Mouse (Mus musculus) heart, postnatal 0 days (tissue): ENCODE measurements around the gene Sh3rf1. TPM values are rescaled to one million over a fixed set of nuclear protein-coding genes. Genes with fewer than 3 reads are reported as not detected.
A peak's percentile ranks its signal among the peaks of the same experiment; 100 is the strongest.

ENCODE experiments used
- ATAC-seq: fragments of 200-750 bp; cut with Nextera tagmentation; 2 replicates; pipeline ENCODE4 v1.8.0; 2017; ENCODE audit warnings: low read depth, moderate number of reproducible peaks, moderate library complexity; ENCODE audit not compliant: insufficient read depth
- DNase-seq: peaks from one replicate; pipeline ENCODE4 v3.0.0-alpha.2; 2016; ENCODE audit warnings: low spot score
- H3K27ac ChIP-seq: fragments of 300-500 bp; sonication (generic); 2 replicates; pipeline ENCODE4 v1.5.1; 2014; ENCODE audit warnings: low read depth, mild to moderate bottlenecking
- H3K27me3 ChIP-seq: fragments of 300-500 bp; sonication (generic); 2 replicates; pipeline ENCODE4 v1.6.1; 2014; ENCODE audit warnings: low read length, mixed read lengths; ENCODE audit not compliant: control insufficient read depth, insufficient read depth
- H3K36me3 ChIP-seq: fragments of 300-500 bp; sonication (generic); replicated peaks from 2 replicates; pipeline ENCODE4 v1.6.1; 2014; ENCODE audit warnings: low read length, mixed read lengths; ENCODE audit not compliant: control insufficient read depth, insufficient read depth
- H3K4me1 ChIP-seq: fragments of 300-500 bp; sonication (generic); 2 replicates; pipeline ENCODE4 v1.6.1; 2014; ENCODE audit warnings: antibody characterized with exemption; ENCODE audit not compliant: control insufficient read depth, insufficient read depth
- H3K4me2 ChIP-seq: fragments of 300-500 bp; sonication (generic); 2 replicates; pipeline ENCODE4 v1.6.1; 2014; ENCODE audit warnings: low read depth, mild to moderate bottlenecking, low read length, moderate library complexity
- H3K4me3 ChIP-seq: fragments of 300-500 bp; sonication (generic); 2 replicates; pipeline ENCODE4 v1.5.1; 2014; ENCODE audit warnings: low read depth, low read length
- H3K9ac ChIP-seq: fragments of 300-500 bp; sonication (generic); replicated peaks from 2 replicates; pipeline ENCODE4 v1.6.1; 2014; ENCODE audit warnings: low read depth, low read length, mixed read lengths
- H3K9me3 ChIP-seq: fragments of 300-500 bp; sonication (generic); replicated peaks from 2 replicates; pipeline ENCODE4 v1.6.1; 2016; ENCODE audit warnings: low read length; ENCODE audit not compliant: control insufficient read depth
- CTCF ChIP-seq: IDR thresholded peaks from 2 replicates; pipeline ENCODE4 v1.5.1; 2016; ENCODE audit warnings: antibody characterized with exemption, control low read depth, low read depth
- EP300 ChIP-seq: IDR thresholded peaks from 2 replicates; pipeline ENCODE4 v1.6.1; 2016; ENCODE audit warnings: antibody characterized with exemption, low read depth
- WGBS: fragments of 180-500 bp; shearing (Covaris S2); extraction: QIAGEN DNeasy Blood & Tissue Kit; methylation state at CpG from one replicate; pipeline ENCODE4 v1.1.7; 2014; 5-methylcytosine and 5-hydroxymethylcytosine counted together
- polyA plus RNA-seq: library from polyadenylated mRNA; unstranded; fragments of >200 nt; fragmentation: Nextera tagmentation; extraction: Ambion mirVana; gene quantifications from 2 replicates; pipeline ENCODE4 v1.2.1, GENCODE M21; 2015
- total RNA-seq: library from RNA; depleted of rRNA; stranded (reverse); fragments of >200 nt; gene quantifications from 2 replicates; pipeline ENCODE4 v1.2.3, GENCODE M21; 2014; ENCODE audit warnings: low replicate concordance

Gene Sh3rf1
- total and polyA plus RNA-seq, 2 experiments from 2014 or later = 2.4 to 8.9 TPM

- Histone ChIP-seq H3K9ac (no peak overlapping the region), H3K27me3 (no peaks in the 10 kb centered on the region), H3K4me2 (no peak overlapping the region), H3K27ac (no peak overlapping the region), H3K36me3 (no peaks in the 10 kb centered on the region), H3K4me1 (0 out of 2 replicates have a peak, but pooled peaks cover 8% of the 10 kb centered on the region), H3K9me3 (no peaks in the 10 kb centered on the region), H3K4me3 (no peak overlapping the region)
- no peak for DNase-seq
- no peak for ATAC-seq
- WGBS = 27% methylated on average over 7 of the region's 7 CpGs
- no peak for TF ChIP-seq EP300
- no peak for TF ChIP-seq CTCF
Measured at GRCm38 (mm10) chr8:61264881-61265280, 41.2 kb downstream of the Sh3rf1 start.

GRCm38 (mm10) chr8:61265390-61265789 lies 41.7 kb downstream of the Sh3rf1 start:
- H3K4me3 ChIP-seq = no peak overlapping the region
- H3K4me2 ChIP-seq = no peak overlapping the region
- peak; percentile 54 for DNase-seq
- no peak overlapping the region for H3K9ac ChIP-seq
- H3K9me3 ChIP-seq = no peaks in the 10 kb centered on the region
- H3K27ac ChIP-seq = no peak overlapping the region
- 0 out of 2 replicates have a peak, but pooled peaks cover 8% of the 10 kb centered on the region for H3K4me1 ChIP-seq
- no peaks in the 10 kb centered on the region for H3K36me3 ChIP-seq
- 36% methylated on average over 5 of the region's 5 CpGs for WGBS
- ATAC-seq = no peak
- TF ChIP-seq CTCF (no peak), EP300 (no peak)
- H3K27me3 ChIP-seq = no peaks in the 10 kb centered on the region

GRCm38 (mm10) chr8:61267061-61267460 lies 43.4 kb downstream of the Sh3rf1 start:
- Histone ChIP-seq H3K4me1 (0 out of 2 replicates have a peak, but pooled peaks cover 8% of the 10 kb centered on the region), H3K4me2 (no peak overlapping the region), H3K4me3 (no peak overlapping the region), H3K36me3 (no peaks in the 10 kb centered on the region), H3K27ac (no peak overlapping the region), H3K9me3 (no peaks in the 10 kb centered on the region), H3K9ac (no peak overlapping the region), H3K27me3 (no peaks in the 10 kb centered on the region)
- 91% methylated on average over 1 of the region's 1 CpGs for WGBS
- ATAC-seq (0 out of 2 replicates have a peak, but pooled peaks have one; percentile 17), DNase-seq (no peak)
- TF ChIP-seq EP300 = no peak
- TF ChIP-seq CTCF = no peak

GRCm38 (mm10) chr8:61267692-61268091 lies 44.0 kb downstream of the Sh3rf1 start:
- Histone ChIP-seq H3K9ac (no peak overlapping the region), H3K36me3 (no peaks in the 10 kb centered on the region), H3K4me1 (0 out of 2 replicates have a peak, but pooled peaks cover 8% of the 10 kb centered on the region), H3K4me3 (no peak overlapping the region), H3K9me3 (no peaks in the 10 kb centered on the region), H3K4me2 (no peak overlapping the region), H3K27me3 (no peaks in the 10 kb centered on the region), H3K27ac (no peak overlapping the region)
- TF ChIP-seq EP300 (no peak), CTCF (no peak)
- DNase-seq (no peak), ATAC-seq (no peak)
- 67% methylated on average over 8 of the region's 8 CpGs for WGBS

- Histone ChIP-seq H3K9ac (no peak overlapping the region), H3K4me1 (0 out of 2 replicates have a peak, but pooled peaks cover 8% of the 10 kb centered on the region), H3K36me3 (no peaks in the 10 kb centered on the region), H3K27me3 (no peaks in the 10 kb centered on the region), H3K9me3 (no peaks in the 10 kb centered on the region), H3K4me2 (no peak overlapping the region), H3K27ac (no peak overlapping the region), H3K4me3 (no peak overlapping the region)
- no peak for TF ChIP-seq EP300
- TF ChIP-seq CTCF = no peak
- DNase-seq (no peak), ATAC-seq (no peak)
- 86% methylated on average over 10 of the region's 10 CpGs for WGBS
Measured at GRCm38 (mm10) chr8:61268233-61268916, 44.7 kb downstream of the Sh3rf1 start.

- Histone ChIP-seq H3K4me3 (no peak overlapping the region), H3K27me3 (no peaks in the 10 kb centered on the region), H3K4me2 (no peak overlapping the region), H3K9ac (no peak overlapping the region), H3K4me1 (peaks cover 14% of the 10 kb centered on the region), H3K27ac (no peak overlapping the region), H3K36me3 (no peaks in the 10 kb centered on the region), H3K9me3 (no peaks in the 10 kb centered on the region)
- whole genome bisulfite sequencing = 80% methylated on average over 11 of the region's 11 CpGs
- no peak for TF ChIP-seq CTCF
- TF ChIP-seq EP300 = no peak
- DNase-seq (no peak), ATAC-seq (no peak)
Measured at GRCm38 (mm10) chr8:61270016-61270415, 46.3 kb downstream of the Sh3rf1 start.
